Mouse (Mus musculus) embryo, embryonic 11 days (tissue): ENCODE measurements at regions not wholly inside any gene's neighbourhood (a gene's known extent, or its start where the extent isn't known, plus 50 kb on each side); places are given as distances from the start of the nearest gene placed in this dataset.
A peak's percentile ranks its signal among the peaks of the same experiment; 100 is the strongest.

Source experiments
- DNase-seq: peaks from one replicate; pipeline ENCODE4 v3.0.0-alpha.2; 2015

DNA sequence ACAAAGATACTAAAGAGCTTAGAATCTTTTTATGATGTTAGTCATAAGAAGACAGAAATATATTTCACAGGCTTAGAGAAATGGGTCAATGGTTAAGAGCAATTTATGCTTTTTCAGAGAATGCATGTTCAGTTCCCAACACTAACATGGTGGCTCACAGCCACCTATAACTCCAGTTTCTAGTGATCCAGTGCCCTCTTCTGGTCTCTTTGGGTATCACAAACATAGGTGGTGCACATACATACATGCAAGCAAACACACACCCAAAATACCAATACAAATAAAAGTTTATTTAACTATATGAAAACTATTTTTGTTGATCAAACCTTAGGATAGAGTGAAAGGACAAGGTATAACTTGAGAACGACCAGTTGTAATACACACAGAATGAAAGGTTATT is 308.0 kb downstream of the Cmpk2 start:
- DNase-seq = no peak

- no peak for DNase-seq
Observed at GRCm38 (mm10) chr12:26774016-26774415, 305.0 kb downstream of the Cmpk2 start.

GRCm38 (mm10) chr12:26770753-26771583 is 302.0 kb downstream of the Cmpk2 start:
- no peak for DNase-seq

GRCm38 (mm10) chr12:26767551-26767950 is 298.5 kb downstream of the Cmpk2 start:
- no peak for DNase-seq

DNA sequence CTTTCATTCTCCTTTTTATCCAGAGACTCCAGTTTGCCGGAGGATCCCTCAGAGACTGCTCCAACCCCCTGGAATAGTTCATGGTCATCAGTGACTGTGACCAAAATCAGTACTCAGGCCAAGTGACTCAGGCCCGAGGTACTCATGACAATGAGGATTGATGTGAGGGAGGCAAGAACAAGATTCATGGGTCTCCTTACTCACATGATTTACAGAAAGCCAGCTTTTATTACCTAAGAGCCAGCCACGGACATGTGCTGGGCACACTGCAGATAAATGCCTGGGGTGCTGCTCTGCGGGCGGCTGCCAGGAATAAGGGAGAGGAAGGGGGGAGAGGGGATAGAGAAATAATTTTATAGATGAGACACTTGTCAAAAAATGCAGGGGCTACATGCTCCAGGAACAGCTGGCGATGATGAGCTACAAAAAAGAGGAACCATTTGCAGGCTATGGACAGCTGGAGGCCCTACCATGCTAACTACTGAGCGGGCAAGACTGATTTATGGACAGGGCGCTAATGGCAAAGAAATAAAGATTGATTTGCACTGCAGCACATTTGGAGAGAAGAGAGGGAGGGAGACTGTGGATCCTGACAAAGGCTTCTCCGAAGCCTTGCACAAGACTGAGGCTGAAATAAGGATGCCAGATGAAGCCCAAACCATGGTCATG is 289.8 kb downstream of the Cmpk2 start:
- DNase-seq = peak; percentile 51

DNA sequence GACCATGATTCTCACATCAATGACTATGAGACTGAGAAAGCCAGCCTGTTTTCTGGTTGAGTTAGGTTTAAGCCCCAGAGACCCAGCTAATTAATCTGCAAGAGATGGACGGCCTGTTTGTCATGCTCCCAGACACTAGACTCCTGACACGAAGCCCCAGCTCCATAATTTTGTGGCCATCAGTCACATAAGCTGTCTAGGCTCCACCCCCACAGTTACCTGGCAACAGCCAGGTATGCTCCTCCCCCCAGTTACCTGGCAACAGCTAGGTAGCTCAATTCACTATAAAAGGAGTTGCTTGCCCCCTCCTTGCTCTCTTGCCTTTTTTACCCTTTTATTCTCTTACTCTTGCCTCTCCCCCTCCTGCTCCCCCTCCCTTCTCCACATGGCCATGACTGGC is 287.3 kb downstream of the Cmpk2 start:
- DNase-seq = no peak

DNA sequence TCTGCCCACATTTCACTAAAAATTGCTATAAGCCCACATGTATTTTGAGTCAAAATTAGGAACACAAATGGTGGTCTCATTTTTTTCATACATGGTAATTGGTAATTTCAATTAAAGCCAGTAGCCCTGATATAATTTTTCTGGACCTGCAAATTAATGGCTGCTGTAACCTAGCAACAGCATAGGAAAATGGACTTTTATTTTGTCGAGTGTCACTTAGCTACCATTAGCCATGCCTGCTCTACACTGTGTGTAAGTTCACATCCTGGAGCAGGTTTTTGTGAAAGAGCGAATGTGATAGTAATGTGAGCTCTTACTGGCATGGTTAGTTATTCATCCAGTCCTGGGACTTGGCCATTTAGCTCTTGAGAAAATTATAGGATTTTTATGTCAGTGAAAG is 285.6 kb downstream of the Cmpk2 start:
- no peak for DNase-seq

GRCm38 (mm10) chr12:26734558-26734897 is 265.5 kb downstream of the Cmpk2 start:
- DNase-seq = peak; percentile 36

DNA sequence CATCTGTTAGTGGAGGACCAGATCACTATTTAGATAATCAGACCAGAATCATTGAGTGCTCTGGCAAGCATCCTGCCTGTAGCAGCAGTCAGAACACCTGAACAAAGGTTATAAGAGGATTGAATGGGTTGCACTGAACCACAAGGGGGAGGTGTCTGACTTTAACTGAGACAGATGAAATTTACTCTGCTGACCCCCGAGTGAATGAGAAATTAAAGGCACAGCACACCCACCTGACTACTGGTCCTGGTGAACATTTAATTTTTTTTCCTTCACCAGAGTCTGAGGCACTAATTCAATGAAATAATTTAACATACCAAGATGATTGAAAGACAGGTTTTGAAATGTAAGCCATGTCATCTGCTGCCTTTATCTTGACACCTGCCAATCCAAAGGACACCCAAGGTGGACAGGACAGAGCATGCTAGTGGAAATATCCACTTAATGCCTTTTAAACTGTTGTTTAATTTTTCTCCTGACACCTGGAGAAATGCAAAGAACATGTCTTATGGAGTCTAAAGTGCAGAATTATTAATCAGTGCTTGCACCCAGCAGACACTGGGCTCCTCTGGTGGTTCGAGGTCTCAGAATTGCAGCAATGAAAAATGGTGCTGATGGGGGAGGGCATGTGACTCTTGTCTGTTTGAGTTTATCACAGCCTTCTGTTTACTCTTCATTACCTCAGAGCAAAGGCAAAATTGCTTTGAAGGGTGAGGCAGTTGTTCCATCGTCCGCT is 265.0 kb downstream of the Cmpk2 start:
- DNase-seq = peak; percentile 78

DNA sequence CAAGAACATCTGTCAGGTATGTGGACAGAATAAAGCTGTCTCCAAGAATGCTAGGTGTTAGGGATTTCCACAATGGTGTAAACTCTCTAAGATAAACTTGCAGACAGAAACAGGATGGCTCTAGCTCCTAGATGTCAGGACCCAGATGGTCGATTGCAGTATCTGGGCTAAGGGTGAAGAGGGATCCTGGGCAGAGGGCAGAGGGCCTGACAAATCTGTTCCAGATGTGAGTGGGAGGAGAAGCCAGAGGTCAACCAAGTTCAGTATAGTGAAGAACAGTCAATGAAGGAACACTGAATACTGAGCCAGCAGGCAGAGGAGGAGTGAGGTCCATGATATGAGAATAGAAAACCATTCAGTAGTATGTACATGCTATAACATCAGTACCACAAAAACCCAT is 254.4 kb downstream of the Cmpk2 start:
- peak; percentile 55 for DNase-seq

- DNase-seq = no peak
Observed at GRCm38 (mm10) chr12:26698838-26699237, 229.8 kb downstream of the Cmpk2 start.

- no peak for DNase-seq
Observed at GRCm38 (mm10) chr12:26688048-26688447, 219.0 kb downstream of the Cmpk2 start.

GRCm38 (mm10) chr12:26680568-26680947 is 211.6 kb downstream of the Cmpk2 start:
- no peak for DNase-seq

GRCm38 (mm10) chr12:26679887-26680567 is 211.0 kb downstream of the Cmpk2 start:
- peak; percentile 3 for DNase-seq

DNA sequence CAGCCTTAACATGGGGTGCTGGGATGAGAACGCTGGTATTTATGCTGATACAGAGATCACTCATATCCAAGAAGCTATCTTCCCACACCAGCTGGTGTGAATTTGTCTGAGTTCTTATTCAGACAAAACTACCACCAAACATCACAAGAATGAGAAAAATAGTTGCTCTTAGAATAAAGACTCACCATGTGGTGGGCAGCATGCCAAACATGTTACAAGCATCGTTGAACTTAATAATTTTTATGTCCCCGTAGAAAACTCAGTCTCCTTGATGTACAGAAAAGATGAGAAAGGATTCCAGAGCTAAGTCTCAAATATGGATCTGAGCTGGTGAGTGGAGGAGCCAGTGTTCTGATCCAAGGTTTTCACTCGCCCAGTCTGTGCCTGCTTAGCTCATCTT is 196.5 kb downstream of the Cmpk2 start:
- DNase-seq = no peak

DNA sequence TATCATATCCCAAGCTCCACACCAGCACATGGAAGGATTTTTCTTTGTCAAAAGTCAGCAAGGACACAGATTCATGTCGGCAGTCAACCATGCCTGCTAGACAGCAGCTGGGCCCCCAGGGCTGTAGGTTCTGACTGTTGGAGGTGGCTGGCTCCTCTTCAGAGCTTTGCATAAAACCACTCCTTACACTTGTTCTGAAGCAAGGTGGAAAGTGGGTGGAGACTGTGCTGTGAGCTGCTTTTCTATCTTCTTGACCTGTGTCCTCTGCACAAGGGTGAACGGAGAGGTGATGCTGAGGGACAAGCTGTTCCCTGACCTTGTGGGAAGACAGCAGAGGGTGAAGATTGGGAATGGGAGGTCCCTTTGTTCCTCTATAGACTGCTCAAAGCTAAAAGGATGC is 185.2 kb downstream of the Cmpk2 start:
- DNase-seq = no peak

- peak; percentile 19 for DNase-seq
Observed at GRCm38 (mm10) chr12:26653781-26654180, 184.8 kb downstream of the Cmpk2 start.

GRCm38 (mm10) chr12:26646141-26646540 is 177.1 kb downstream of the Cmpk2 start:
- DNase-seq = peak; percentile 65

DNA sequence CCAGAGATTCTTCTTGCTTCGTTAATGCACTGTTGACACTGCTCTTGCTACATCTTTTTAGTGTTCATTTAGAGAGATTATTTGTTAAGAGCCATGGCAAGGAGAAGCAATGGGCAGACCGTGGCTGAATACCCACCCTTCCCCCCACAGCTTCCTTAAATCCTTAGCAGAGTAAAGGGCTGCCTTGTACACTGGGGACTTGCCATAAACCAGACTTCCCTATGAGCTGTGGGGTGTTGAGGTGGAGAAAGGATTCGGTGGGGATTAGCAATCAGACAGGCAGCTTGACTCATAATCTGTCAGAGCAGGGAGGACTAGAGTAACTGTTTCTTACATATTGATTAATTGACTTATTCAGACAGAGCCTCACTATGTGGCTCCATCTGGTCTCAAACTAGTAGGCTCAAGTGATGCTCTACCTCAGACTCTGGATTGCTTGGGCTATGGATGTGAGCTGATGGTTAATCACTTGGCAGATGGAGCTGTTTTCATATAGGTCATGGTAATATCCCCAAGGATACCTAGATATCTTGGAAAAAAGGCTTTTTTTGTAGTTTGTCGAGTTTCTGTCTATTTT is 166.7 kb downstream of the Cmpk2 start:
- DNase-seq = peak; percentile 59

- peak; percentile 34 for DNase-seq
Observed at GRCm38 (mm10) chr12:26635253-26635652, 166.2 kb downstream of the Cmpk2 start.

GRCm38 (mm10) chr12:26631795-26632122 is 162.8 kb downstream of the Cmpk2 start:
- DNase-seq = peak; percentile 78

- DNase-seq = no peak
Observed at GRCm38 (mm10) chr12:26631111-26631794, 162.2 kb downstream of the Cmpk2 start.
